Comparison of ENCODE assay signal across 20 mouse cellular contexts in genomic region chr5:134330082-134330481, GRCm38 (mm10). TPM values are rescaled to one million over a fixed set of nuclear protein-coding genes. Genes with fewer than 3 reads are reported as not detected.
DNase-seq lines count a peak whose midpoint lies in the region; ATAC-seq lines count a peak whose summit lies in the region.
"Had no signal": no experiment of that assay in that cellular context is flagged by ENCODE, and none has a peak within 500 bp of the region (broad histone marks: within the 10 kb centered on the region; RNA-seq: fewer than 3 reads in every experiment).

No protein-coding gene starts in this region.

- H3K4me3 ChIP-seq in kidney, embryonic 16.5 days (ENCODE audit: low read length): no peak overlapping the region
- H3K4me3 ChIP-seq: embryonic facial prominence, embryonic 15.5 days; heart, embryonic 12.5 days; lung, embryonic 15.5 days; midbrain, embryonic 10.5 days; neural tube, embryonic 12.5 days had no signal

- no peak overlapping the region for H3K4me2 ChIP-seq in kidney, embryonic 16.5 days (replicated peaks; ENCODE audit: low read depth, low read length)
- H3K4me2 ChIP-seq: embryonic facial prominence, embryonic 15.5 days; heart, embryonic 12.5 days; hindbrain, embryonic 14.5 days; lung, embryonic 15.5 days; neural tube, embryonic 12.5 days had no signal

- H3K27me3 ChIP-seq in kidney, embryonic 16.5 days (ENCODE audit: insufficient read depth, low read length): no peaks in the 10 kb centered on the region
- H3K27me3 ChIP-seq: embryonic facial prominence, embryonic 15.5 days; heart, embryonic 12.5 days; lung, embryonic 15.5 days; neural tube, embryonic 12.5 days had no signal

- no peak overlapping the region for H3K9ac ChIP-seq in kidney, embryonic 16.5 days (replicated peaks; ENCODE audit: low read length)
- H3K9ac ChIP-seq: embryonic facial prominence, embryonic 15.5 days; heart, embryonic 12.5 days; hindbrain, embryonic 14.5 days; lung, embryonic 15.5 days; neural tube, embryonic 12.5 days had no signal

- no peaks in the 10 kb centered on the region for H3K36me3 ChIP-seq in kidney, embryonic 16.5 days (ENCODE audit: insufficient read depth, low read length)
- H3K36me3 ChIP-seq: embryonic facial prominence, embryonic 15.5 days; heart, embryonic 12.5 days; lung, embryonic 15.5 days; midbrain, embryonic 10.5 days; neural tube, embryonic 12.5 days had no signal

- peak; percentile 53 to 64 for DNase-seq in lung, adult 18-20 months
- DNase-seq in lung, postnatal 4 days: no peak
- DNase-seq in CD4-positive helper T cell, adult 2 months (ENCODE audit: low read depth, low spot score): peak; percentile 81
- no peak for DNase-seq in urinary bladder, postnatal 36 days (ENCODE audit: low spot score in 2 of 2)
- DNase-seq in heart, adult 11 months: no peak
- DNase-seq: cerebellum, adult 9-10 months; embryo, embryonic 11 days; gastrocnemius, postnatal 36 days; kidney, adult 2 months; kidney, postnatal 4 days; right cerebral cortex, postnatal 25 days had no signal

- 85% methylated on average over 2 of the region's 2 CpGs for WGBS in kidney, embryonic 16.5 days

- peaks cover 12% of the 10 kb centered on the region; the same call in 1 of the 2 replicates for H3K4me1 ChIP-seq in kidney, embryonic 16.5 days (ENCODE audit: insufficient read depth, low read length)

- H3K27ac ChIP-seq in kidney, embryonic 16.5 days (ENCODE audit: low read length): no peak overlapping the region
- H3K27ac ChIP-seq: embryonic facial prominence, embryonic 15.5 days; hindbrain, embryonic 14.5 days; lung, embryonic 15.5 days; midbrain, embryonic 10.5 days; neural tube, embryonic 12.5 days had no signal

- H3K9me3 ChIP-seq in kidney, embryonic 16.5 days (ENCODE audit: low read length): no peaks in the 10 kb centered on the region
- H3K9me3 ChIP-seq: embryonic facial prominence, embryonic 15.5 days; heart, embryonic 12.5 days; lung, embryonic 15.5 days; midbrain, embryonic 10.5 days; neural tube, embryonic 12.5 days had no signal

- peak; percentile 89 for ATAC-seq in activated CD4-positive, CD25-positive, alpha-beta regulatory T cell, adult 4 months
- 0 out of 2 replicates have a peak, but pooled peaks have one; percentile 40 for ATAC-seq in megakaryocyte-erythroid progenitor cell, adult 5-6 weeks (replicated peaks; ENCODE audit: low FRiP score, low TSS enrichment, poor library complexity, severe bottlenecking)
- ATAC-seq in kidney, embryonic 16.5 days (ENCODE audit: low FRiP score, low TSS enrichment): no peak

RNA-seq across cellular contexts. Expression of gene Gtf2i, which starts 15.5 kb away (rescaled TPM):
- polyA plus RNA-seq in activated CD4-positive, CD25-positive, alpha-beta regulatory T cell, adult 4 months (2017; shearing (Covaris generic)): 10 to 100 TPM; 71.1 to 90.5 TPM
- total RNA-seq in megakaryocyte-erythroid progenitor cell, adult 5-6 weeks (2014; fragmentation: Nextera tagmentation): 107 and 116 TPM in 2 replicates
- 42.8 and 45.5 TPM in 2 replicates for total RNA-seq in megakaryocyte-erythroid progenitor cell, adult 5-6 weeks (2017)
- polyA plus RNA-seq in kidney, embryonic 16.5 days (2015; fragmentation: Nextera tagmentation; extraction: Ambion mirVana): 179 and 192 TPM in 2 replicates

Comparison
In these comparisons a context has a peak if more than half of its experiments do, and no peak if none do; other contexts are left out.
1. DNase-seq: peak in lung, adult 18-20 months (2 of 2) and CD4-positive helper T cell, adult 2 months (single experiment); none in lung, postnatal 4 days (0 of 2), urinary bladder, postnatal 36 days (0 of 2) and heart, adult 11 months (single experiment).